Mouse (Mus musculus): Measurements from ENCODE around the gene Olfr1359.

DNA sequence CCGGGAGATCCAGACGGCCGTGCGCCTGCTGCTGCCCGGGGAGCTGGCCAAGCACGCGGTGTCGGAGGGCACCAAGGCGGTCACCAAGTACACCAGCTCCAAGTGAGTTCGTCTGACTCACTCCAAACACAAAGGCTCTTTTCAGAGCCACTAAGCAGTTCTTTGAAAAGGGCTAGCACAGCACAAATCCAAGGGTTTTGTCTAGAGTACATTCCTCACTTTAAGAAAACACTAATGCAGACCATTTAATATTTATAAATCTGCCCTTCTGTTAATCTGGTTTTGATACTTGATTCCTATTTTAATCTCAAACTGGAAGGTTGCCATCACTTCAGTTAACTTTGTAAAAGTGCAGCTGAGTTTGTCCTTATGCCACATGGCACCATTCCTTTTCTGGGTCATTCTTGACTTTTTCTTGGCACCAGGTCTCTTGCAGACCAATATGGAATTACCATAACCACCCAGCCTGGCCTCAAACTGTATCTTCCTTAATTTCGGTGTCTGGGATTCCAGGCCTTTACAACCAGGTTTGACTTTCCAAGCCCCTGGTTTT, 24.5 kb downstream of the Olfr1359 start:
- TF ChIP-seq POLR2A (IDR thresholded peaks at IDR 0.05; ENCODE audit: low read depth, low read length) (no peak), CTCF (conservative IDR thresholded peaks at IDR 0.05; ENCODE audit: insufficient read depth, insufficient read length, low read depth, low read length) (no peak)

Measured in kidney, adult 2 months (tissue).